Mouse (Mus musculus) ES-Bruce4 (cell line): ENCODE measurements around the gene Hemgn.

Experiments
- CTCF ChIP-seq: IDR thresholded peaks from one replicate; pipeline ENCODE4 v1.8.1; 2011; ENCODE audit warnings: low read depth, low read length
- POLR2A ChIP-seq: IDR thresholded peaks from one replicate; pipeline ENCODE4 v1.8.1; 2011; ENCODE audit warnings: low read length; ENCODE audit not compliant: insufficient read depth

- no peak for TF ChIP-seq CTCF
- TF ChIP-seq POLR2A, result no peak
Measured at GRCm38 (mm10) chr4:46457186-46457585, 43.9 kb upstream of the Hemgn start.
